Mouse (Mus musculus): Measurements from ENCODE around the gene Rab3a. TPM values are rescaled to one million over a fixed set of nuclear protein-coding genes. Genes with fewer than 3 reads are reported as not detected.

The Rab3a gene
- polyA plus RNA-seq, 2 experiments: 1.6 to 2.7 TPM

- peak overlapping the region; percentile 20; the same call in 1 of the 2 replicates for H3K4me2 ChIP-seq (ENCODE audit: low read depth)
- no peak for TF ChIP-seq CTCF (IDR thresholded peaks at IDR 0.05; ENCODE audit: low read depth)
- TF ChIP-seq EP300 (IDR thresholded peaks at IDR 0.05; ENCODE audit: low read depth): no peak
- ATAC-seq (ENCODE audit: insufficient read depth): no peak
- H3K9ac ChIP-seq (replicated peaks): no peak overlapping the region; the same call in 1 of the 2 replicates
- H3K27me3 ChIP-seq (ENCODE audit: control insufficient read depth, insufficient read depth, low read length): no peaks in the 10 kb centered on the region
- 20% methylated on average over 4 of the region's 4 CpGs for WGBS (ENCODE audit: insufficient replicate concordance)
- peaks cover 23 to 34% of the 10 kb centered on the region in 2 experiments for H3K4me1 ChIP-seq (replicated peaks; ENCODE audit: control insufficient read depth in 2 of 2, insufficient read depth in 2 of 2, low read length in 1 of 2)
- peak overlapping the region; percentile 20; the same call in 1 of the 2 replicates for H3K27ac ChIP-seq
- no peak overlapping the region for H3K4me3 ChIP-seq (ENCODE audit: insufficient read depth in 1 of 2, low read depth in 2 of 2, low read length in 2 of 2)
- H3K36me3 ChIP-seq (replicated peaks; ENCODE audit: control insufficient read depth, insufficient read depth, low read depth): no peaks in the 10 kb centered on the region
- no peak for DNase-seq (ENCODE audit: low read depth in 3 of 3, low spot score in 3 of 3)
- H3K9me3 ChIP-seq (ENCODE audit: control insufficient read depth, low read length): no peaks in the 10 kb centered on the region
Measured at GRCm38 (mm10) chr8:70806541-70806940, 52.1 kb downstream of the Rab3a start.

- no peak overlapping the region for H3K4me2 ChIP-seq (ENCODE audit: low read depth)
- no peak for ATAC-seq (ENCODE audit: insufficient read depth)
- peaks cover 23 to 33% of the 10 kb centered on the region in 2 experiments for H3K4me1 ChIP-seq (replicated peaks; ENCODE audit: control insufficient read depth in 2 of 2, insufficient read depth in 2 of 2, low read length in 1 of 2)
- H3K27me3 ChIP-seq (ENCODE audit: control insufficient read depth, insufficient read depth, low read length): no peaks in the 10 kb centered on the region
- H3K27ac ChIP-seq: no peak overlapping the region
- WGBS (ENCODE audit: insufficient replicate concordance): 36% methylated on average over 1 of the region's 1 CpGs
- H3K36me3 ChIP-seq (replicated peaks; ENCODE audit: control insufficient read depth, insufficient read depth, low read depth): no peaks in the 10 kb centered on the region
- no peak overlapping the region for H3K4me3 ChIP-seq (ENCODE audit: insufficient read depth in 1 of 2, low read depth in 2 of 2, low read length in 2 of 2)
- H3K9me3 ChIP-seq (ENCODE audit: control insufficient read depth, low read length): no peaks in the 10 kb centered on the region
- peak overlapping the region; percentile 13; the same call in 1 of the 2 replicates for H3K9ac ChIP-seq (replicated peaks)
- no peak for DNase-seq (ENCODE audit: low read depth in 3 of 3, low spot score in 3 of 3)
- TF ChIP-seq EP300 (IDR thresholded peaks at IDR 0.05; ENCODE audit: low read depth) (no peak), CTCF (IDR thresholded peaks at IDR 0.05; ENCODE audit: low read depth) (no peak)
Measured at GRCm38 (mm10) chr8:70807304-70807703, 52.8 kb downstream of the Rab3a start.

GRCm38 (mm10) chr8:70808239-70808638 lies 53.8 kb downstream of the Rab3a start, which contains the start of gene Il12rb1:
TSS of gene Il12rb1 (plus strand) at chr8:70808449.
- Histone ChIP-seq H3K36me3 (replicated peaks; ENCODE audit: control insufficient read depth, insufficient read depth, low read depth) (no peaks in the 10 kb centered on the region), H3K27ac (no peak within 1 kb of the TSS), H3K9ac (replicated peaks) (peak within 1 kb of the TSS; percentile 13; the same call in 1 of the 2 replicates), H3K4me3 (ENCODE audit: insufficient read depth in 1 of 2, low read depth in 2 of 2, low read length in 2 of 2) (no peak within 1 kb of the TSS), H3K27me3 (ENCODE audit: control insufficient read depth, insufficient read depth, low read length) (no peaks in the 10 kb centered on the region), H3K4me2 (ENCODE audit: low read depth) (no peak within 1 kb of the TSS), H3K4me1 (replicated peaks; ENCODE audit: control insufficient read depth in 2 of 2, insufficient read depth in 2 of 2, low read length in 1 of 2) (peaks cover 23 to 26% of the 10 kb centered on the region in 2 experiments), H3K9me3 (ENCODE audit: control insufficient read depth, low read length) (no peaks in the 10 kb centered on the region)
- DNase-seq (ENCODE audit: low read depth in 3 of 3, low spot score in 3 of 3) (no peak), ATAC-seq (ENCODE audit: insufficient read depth) (no peak)
- 46% methylated on average over 5 of the region's 5 CpGs for WGBS (ENCODE audit: insufficient replicate concordance)
- TF ChIP-seq EP300 (IDR thresholded peaks at IDR 0.05; ENCODE audit: low read depth): no peak
- TF ChIP-seq CTCF (IDR thresholded peaks at IDR 0.05; ENCODE audit: low read depth): no peak

Small RNA genes within 50 kb of the gene (microRNA-seq; reads per million reads assigned to microRNA genes)
- not detected for gene Mir7240

Other genes starting within 250 kb of the Rab3a start
- 55.1 and 71.6 TPM in 2 replicates for gene Rex1bd, start 247.9 kb upstream of the Rab3a start, polyA plus RNA-seq (2012; rRNA removed)
- 72.0 and 74.2 TPM in 2 replicates for gene Rex1bd, start 247.9 kb upstream of the Rab3a start, polyA plus RNA-seq (2014; fragmentation: Nextera tagmentation; extraction: Ambion mirVana)
- gene Uba52, start 243.9 kb upstream of the Rab3a start, polyA plus RNA-seq (2012; rRNA removed): 553 and 870 TPM in 2 replicates
- gene Uba52, start 243.9 kb upstream of the Rab3a start, polyA plus RNA-seq (2014; fragmentation: Nextera tagmentation; extraction: Ambion mirVana): 738 and 773 TPM in 2 replicates
- 140 and 149 TPM in 2 replicates for gene Fkbp8, start 227.0 kb upstream of the Rab3a start, polyA plus RNA-seq (2012; rRNA removed)
- 114 and 135 TPM in 2 replicates for gene Fkbp8, start 227.0 kb upstream of the Rab3a start, polyA plus RNA-seq (2014; fragmentation: Nextera tagmentation; extraction: Ambion mirVana)
- 28.9 and 30.8 TPM in 2 replicates for gene Kxd1, start 226.7 kb upstream of the Rab3a start, polyA plus RNA-seq (2012; rRNA removed)
- 32.6 and 33.3 TPM in 2 replicates for gene Kxd1, start 226.7 kb upstream of the Rab3a start, polyA plus RNA-seq (2014; fragmentation: Nextera tagmentation; extraction: Ambion mirVana)
- 8.9 and 9.6 TPM in 2 replicates for gene Ell, start 215.2 kb upstream of the Rab3a start, polyA plus RNA-seq (2012; rRNA removed)
- 7.7 and 9.2 TPM in 2 replicates for gene Ell, start 215.2 kb upstream of the Rab3a start, polyA plus RNA-seq (2014; fragmentation: Nextera tagmentation; extraction: Ambion mirVana)
- 61.3 and 62.4 TPM in 2 replicates for gene Isyna1, start 160.3 kb upstream of the Rab3a start, polyA plus RNA-seq (2012; rRNA removed)
- 30.2 and 34.2 TPM in 2 replicates for gene Isyna1, start 160.3 kb upstream of the Rab3a start, polyA plus RNA-seq (2014; fragmentation: Nextera tagmentation; extraction: Ambion mirVana)
- 36.3 and 50.8 TPM in 2 replicates for gene Ssbp4, start 145.8 kb upstream of the Rab3a start, polyA plus RNA-seq (2012; rRNA removed)
- 49.5 and 61.7 TPM in 2 replicates for gene Ssbp4, start 145.8 kb upstream of the Rab3a start, polyA plus RNA-seq (2014; fragmentation: Nextera tagmentation; extraction: Ambion mirVana)
- 4.3 and 5.3 TPM in 2 replicates for gene Lrrc25, start 138.5 kb upstream of the Rab3a start, polyA plus RNA-seq (2012; rRNA removed)
- gene Lrrc25, start 138.5 kb upstream of the Rab3a start, polyA plus RNA-seq (2014; fragmentation: Nextera tagmentation; extraction: Ambion mirVana): 4.7 TPM in 2 replicates
- gene Gdf15, start 122.2 kb upstream of the Rab3a start, polyA plus RNA-seq (2012; rRNA removed): 6.3 and 9.0 TPM in 2 replicates
- gene Gdf15, start 122.2 kb upstream of the Rab3a start, polyA plus RNA-seq (2014; fragmentation: Nextera tagmentation; extraction: Ambion mirVana): 1.2 and 2.8 TPM in 2 replicates
- gene Pgpep1, start 94.3 kb upstream of the Rab3a start, polyA plus RNA-seq (2012; rRNA removed): 7.6 and 8.6 TPM in 2 replicates
- gene Pgpep1, start 94.3 kb upstream of the Rab3a start, polyA plus RNA-seq (2014; fragmentation: Nextera tagmentation; extraction: Ambion mirVana): 19.8 and 23.5 TPM in 2 replicates
- gene Lsm4, start 81.4 kb upstream of the Rab3a start, polyA plus RNA-seq (2012; rRNA removed): 134 and 478 TPM in 2 replicates
- gene Lsm4, start 81.4 kb upstream of the Rab3a start, polyA plus RNA-seq (2014; fragmentation: Nextera tagmentation; extraction: Ambion mirVana): 160 and 176 TPM in 2 replicates
- gene Jund, start 55.7 kb upstream of the Rab3a start, polyA plus RNA-seq (2012; rRNA removed): 28.4 and 29.4 TPM in 2 replicates
- gene Jund, start 55.7 kb upstream of the Rab3a start, polyA plus RNA-seq (2014; fragmentation: Nextera tagmentation; extraction: Ambion mirVana): 20.3 and 21.8 TPM in 2 replicates
- not detected in 2 replicates for gene Iqcn, start 51.2 kb upstream of the Rab3a start, polyA plus RNA-seq (2012; rRNA removed)
- gene Iqcn, start 51.2 kb upstream of the Rab3a start, polyA plus RNA-seq (2014; fragmentation: Nextera tagmentation; extraction: Ambion mirVana): not detected in 2 replicates
- gene Gm3336, start 36.1 kb upstream of the Rab3a start, polyA plus RNA-seq (2012; rRNA removed): 0.04 TPM in 1 of 2 replicates, not detected in the other
- gene Gm3336, start 36.1 kb upstream of the Rab3a start, polyA plus RNA-seq (2014; fragmentation: Nextera tagmentation; extraction: Ambion mirVana): 0.11 TPM in 2 replicates
- 1.6 TPM in 2 replicates for gene Pde4c, start 31.0 kb upstream of the Rab3a start, polyA plus RNA-seq (2012; rRNA removed)
- 0.34 and 0.74 TPM in 2 replicates for gene Pde4c, start 31.0 kb upstream of the Rab3a start, polyA plus RNA-seq (2014; fragmentation: Nextera tagmentation; extraction: Ambion mirVana)
- gene Mpv17l2, start 6.3 kb downstream of the Rab3a start, polyA plus RNA-seq (2012; rRNA removed): 25.3 and 28.5 TPM in 2 replicates
- gene Mpv17l2, start 6.3 kb downstream of the Rab3a start, polyA plus RNA-seq (2014; fragmentation: Nextera tagmentation; extraction: Ambion mirVana): 39.8 and 41.5 TPM in 2 replicates
- gene Pik3r2, start 22.0 kb downstream of the Rab3a start, polyA plus RNA-seq (2012; rRNA removed): 13.2 and 17.5 TPM in 2 replicates
- gene Pik3r2, start 22.0 kb downstream of the Rab3a start, polyA plus RNA-seq (2014; fragmentation: Nextera tagmentation; extraction: Ambion mirVana): 8.2 and 12.0 TPM in 2 replicates
- gene Mast3, start 50.4 kb downstream of the Rab3a start, polyA plus RNA-seq (2012; rRNA removed): 11.1 and 13.0 TPM in 2 replicates
- 5.4 and 6.3 TPM in 2 replicates for gene Mast3, start 50.4 kb downstream of the Rab3a start, polyA plus RNA-seq (2014; fragmentation: Nextera tagmentation; extraction: Ambion mirVana)
- 0.11 and 0.13 TPM in 2 replicates for gene Il12rb1, start 53.8 kb downstream of the Rab3a start, polyA plus RNA-seq (2012; rRNA removed)
- 0.18 and 0.39 TPM in 2 replicates for gene Il12rb1, start 53.8 kb downstream of the Rab3a start, polyA plus RNA-seq (2014; fragmentation: Nextera tagmentation; extraction: Ambion mirVana)
- 33.9 and 35.0 TPM in 2 replicates for gene Arrdc2, start 85.0 kb downstream of the Rab3a start, polyA plus RNA-seq (2012; rRNA removed)
- 9.5 and 14.3 TPM in 2 replicates for gene Arrdc2, start 85.0 kb downstream of the Rab3a start, polyA plus RNA-seq (2014; fragmentation: Nextera tagmentation; extraction: Ambion mirVana)
- 0.27 and 0.34 TPM in 2 replicates for gene Kcnn1, start 108.6 kb downstream of the Rab3a start, polyA plus RNA-seq (2012; rRNA removed)
- gene Kcnn1, start 108.6 kb downstream of the Rab3a start, polyA plus RNA-seq (2014; fragmentation: Nextera tagmentation; extraction: Ambion mirVana): 0.08 and 0.17 TPM in 2 replicates
- 20.4 and 34.3 TPM in 2 replicates for gene Ccdc124, start 119.3 kb downstream of the Rab3a start, polyA plus RNA-seq (2012; rRNA removed)
- gene Ccdc124, start 119.3 kb downstream of the Rab3a start, polyA plus RNA-seq (2014; fragmentation: Nextera tagmentation; extraction: Ambion mirVana): 54.1 and 56.3 TPM in 2 replicates
- 0.06 and 0.10 TPM in 2 replicates for gene Slc5a5, start 138.1 kb downstream of the Rab3a start, polyA plus RNA-seq (2012; rRNA removed)
- gene Slc5a5, start 138.1 kb downstream of the Rab3a start, polyA plus RNA-seq (2014; fragmentation: Nextera tagmentation; extraction: Ambion mirVana): 0.03 and 0.05 TPM in 2 replicates
- 2,449 and 2,899 TPM in 2 replicates for gene Rpl18a, start 142.7 kb downstream of the Rab3a start, polyA plus RNA-seq (2012; rRNA removed)
- gene Rpl18a, start 142.7 kb downstream of the Rab3a start, polyA plus RNA-seq (2014; fragmentation: Nextera tagmentation; extraction: Ambion mirVana): 3,155 and 3,211 TPM in 2 replicates
- 11.5 and 15.4 TPM in 2 replicates for gene Map1s, start 151.3 kb downstream of the Rab3a start, polyA plus RNA-seq (2012; rRNA removed)
- 9.3 and 11.8 TPM in 2 replicates for gene Map1s, start 151.3 kb downstream of the Rab3a start, polyA plus RNA-seq (2014; fragmentation: Nextera tagmentation; extraction: Ambion mirVana)